In the genomic region with DNA sequence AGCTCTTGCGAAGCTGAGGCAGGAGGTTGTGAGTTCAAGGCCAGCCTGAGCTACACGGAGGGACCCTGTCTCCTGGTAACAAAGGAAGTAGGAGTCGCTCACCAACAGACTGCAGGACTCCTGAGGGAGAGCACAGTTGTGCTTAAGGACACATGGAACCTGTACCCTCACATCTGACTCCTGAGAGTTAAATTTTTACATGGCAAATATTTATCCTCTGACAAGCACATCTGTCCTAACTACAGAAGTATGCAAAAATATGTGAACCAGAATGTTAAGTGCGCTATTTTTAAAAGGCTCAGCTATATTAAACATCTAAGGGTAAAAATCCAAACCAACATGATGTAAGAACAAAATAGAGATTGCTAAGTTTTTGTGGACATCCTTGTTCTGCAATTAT, we compare ENCODE assay signal across 19 mouse cellular contexts. TPM values are rescaled to one million over a fixed set of nuclear protein-coding genes. Genes with fewer than 3 reads are reported as not detected.
DNase-seq lines count a peak whose midpoint lies in the region; ATAC-seq lines count a peak whose summit lies in the region.
"Had no signal": no experiment of that assay in that cellular context is flagged by ENCODE, and none has a peak within 500 bp of the region (broad histone marks: within the 10 kb centered on the region; RNA-seq: fewer than 3 reads in every experiment).

No protein-coding gene starts in this region.

- WGBS in kidney, embryonic 16.5 days: 78% methylated on average over 4 of the region's 4 CpGs
- 51% methylated on average over 4 of the region's 4 CpGs for WGBS in lung, embryonic 16.5 days

- no peak overlapping the region for H3K9ac ChIP-seq in kidney, embryonic 16.5 days (replicated peaks; ENCODE audit: low read length)
- no peak overlapping the region for H3K9ac ChIP-seq in lung, embryonic 16.5 days (ENCODE audit: low read length)
- H3K9ac ChIP-seq: embryonic facial prominence, embryonic 12.5 days; forebrain, embryonic 12.5 days; hindbrain, embryonic 12.5 days had no signal

- no peaks in the 10 kb centered on the region for H3K27me3 ChIP-seq in kidney, embryonic 16.5 days (ENCODE audit: insufficient read depth, low read length)
- H3K27me3 ChIP-seq in lung, embryonic 16.5 days (ENCODE audit: control insufficient read depth, insufficient read depth, low read depth, low read length): no peaks in the 10 kb centered on the region
- H3K27me3 ChIP-seq: embryonic facial prominence, embryonic 12.5 days; forebrain, embryonic 12.5 days; hindbrain, embryonic 12.5 days had no signal

- peak; percentile 23; the same call in 1 of the 2 replicates for ATAC-seq in frontal cortex, adult (ENCODE audit: low TSS enrichment)
- ATAC-seq in kidney, embryonic 16.5 days (ENCODE audit: low FRiP score, low TSS enrichment): no peak
- peak; percentile 69 for ATAC-seq in lung, embryonic 16.5 days (ENCODE audit: low read depth)
- ATAC-seq: forebrain, embryonic 16.5 days; hindbrain, postnatal 0 days had no signal

- H3K36me3 ChIP-seq in kidney, embryonic 16.5 days (ENCODE audit: insufficient read depth, low read length): no peaks in the 10 kb centered on the region
- H3K36me3 ChIP-seq in lung, embryonic 16.5 days (ENCODE audit: control insufficient read depth, insufficient read depth, low read length): no peaks in the 10 kb centered on the region
- H3K36me3 ChIP-seq: embryonic facial prominence, embryonic 12.5 days; forebrain, embryonic 12.5 days; hindbrain, embryonic 12.5 days had no signal

- no peak overlapping the region for H3K4me2 ChIP-seq in kidney, embryonic 16.5 days (replicated peaks; ENCODE audit: low read depth, low read length)
- no peak overlapping the region for H3K4me2 ChIP-seq in lung, embryonic 16.5 days (ENCODE audit: low read depth, low read length)
- H3K4me2 ChIP-seq: embryonic facial prominence, embryonic 12.5 days; forebrain, embryonic 12.5 days; hindbrain, embryonic 12.5 days had no signal

- H3K27ac ChIP-seq in kidney, embryonic 16.5 days (ENCODE audit: low read length): no peak overlapping the region
- peak overlapping the region; percentile 28 for H3K27ac ChIP-seq in lung, embryonic 16.5 days (ENCODE audit: low read length)
- H3K27ac ChIP-seq: embryonic facial prominence, embryonic 12.5 days; forebrain, embryonic 12.5 days; gastrocnemius, adult 2 months; hindbrain, embryonic 12.5 days; hindbrain, postnatal 0 days had no signal

- DNase-seq in frontal cortex, postnatal 14 days (ENCODE audit: low spot score in 2 of 2): no peak
- peak; percentile 13 for DNase-seq in kidney, adult 9 months
- DNase-seq in lung, postnatal 4 days: no peak
- no peak for DNase-seq in kidney, postnatal 14 days
- DNase-seq: adrenal gland, postnatal 10 days; cerebellum, adult 11 months; cerebellum, adult 8-10 months; cerebellum, postnatal 14 days; gastrocnemius, adult 2 months; gastrocnemius, postnatal 25 days; heart, postnatal 4 days had no signal

- no peaks in the 10 kb centered on the region for H3K9me3 ChIP-seq in kidney, embryonic 16.5 days (ENCODE audit: low read length)
- H3K9me3 ChIP-seq in lung, embryonic 16.5 days (ENCODE audit: control insufficient read depth, low read length): no peaks in the 10 kb centered on the region
- H3K9me3 ChIP-seq: embryonic facial prominence, embryonic 12.5 days; forebrain, embryonic 12.5 days; hindbrain, embryonic 12.5 days had no signal

- H3K4me3 ChIP-seq in kidney, embryonic 16.5 days (ENCODE audit: low read length): no peak overlapping the region
- H3K4me3 ChIP-seq in lung, embryonic 16.5 days (ENCODE audit: low read length): no peak overlapping the region
- H3K4me3 ChIP-seq: embryonic facial prominence, embryonic 12.5 days; forebrain, embryonic 12.5 days; gastrocnemius, adult 2 months; hindbrain, embryonic 12.5 days had no signal

- H3K4me1 ChIP-seq in kidney, embryonic 16.5 days (ENCODE audit: insufficient read depth, low read length): 0 out of 2 replicates have a peak, but pooled peaks cover 7% of the 10 kb centered on the region
- peaks cover 14% of the 10 kb centered on the region; the same call in 1 of the 2 replicates for H3K4me1 ChIP-seq in lung, embryonic 16.5 days (replicated peaks; ENCODE audit: control insufficient read depth, insufficient read depth, low read length)
- H3K4me1 ChIP-seq: embryonic facial prominence, embryonic 12.5 days; hindbrain, embryonic 12.5 days had no signal

RNA-seq across cellular contexts. Expression of gene Camta1, which starts 56.0 kb away (rescaled TPM):
- 80.7 and 83.5 TPM in 2 replicates for polyA plus RNA-seq in kidney, embryonic 16.5 days (2015; fragmentation: Nextera tagmentation; extraction: Ambion mirVana)
- polyA plus RNA-seq in lung, embryonic 16.5 days (2015; fragmentation: Nextera tagmentation; extraction: Ambion mirVana): 59.4 and 89.4 TPM in 2 replicates
